Mouse (Mus musculus) brain, embryonic 14.5 days (tissue): ENCODE measurements at regions not wholly inside any gene's neighbourhood (a gene's known extent, or its start where the extent isn't known, plus 50 kb on each side); places are given as distances from the start of the nearest gene placed in this dataset.

Source experiments
- CTCF ChIP-seq: fragments of 200-500 bp; IDR thresholded peaks from 2 replicates; pipeline ENCODE4 v1.5.1; 2012; ENCODE audit warnings: inconsistent platforms, mild to moderate bottlenecking, moderate library complexity, borderline replicate concordance; ENCODE audit not compliant: insufficient read depth, insufficient read length; ENCODE audit errors: extremely low read depth
- POLR2A ChIP-seq: fragments of 200-500 bp; IDR thresholded peaks from 2 replicates; pipeline ENCODE4 v1.6.1; 2012; ENCODE audit warnings: mild to moderate bottlenecking, inconsistent platforms, borderline replicate concordance; ENCODE audit not compliant: poor library complexity, insufficient read depth, insufficient read length, severe bottlenecking; ENCODE audit errors: extremely low read depth

DNA sequence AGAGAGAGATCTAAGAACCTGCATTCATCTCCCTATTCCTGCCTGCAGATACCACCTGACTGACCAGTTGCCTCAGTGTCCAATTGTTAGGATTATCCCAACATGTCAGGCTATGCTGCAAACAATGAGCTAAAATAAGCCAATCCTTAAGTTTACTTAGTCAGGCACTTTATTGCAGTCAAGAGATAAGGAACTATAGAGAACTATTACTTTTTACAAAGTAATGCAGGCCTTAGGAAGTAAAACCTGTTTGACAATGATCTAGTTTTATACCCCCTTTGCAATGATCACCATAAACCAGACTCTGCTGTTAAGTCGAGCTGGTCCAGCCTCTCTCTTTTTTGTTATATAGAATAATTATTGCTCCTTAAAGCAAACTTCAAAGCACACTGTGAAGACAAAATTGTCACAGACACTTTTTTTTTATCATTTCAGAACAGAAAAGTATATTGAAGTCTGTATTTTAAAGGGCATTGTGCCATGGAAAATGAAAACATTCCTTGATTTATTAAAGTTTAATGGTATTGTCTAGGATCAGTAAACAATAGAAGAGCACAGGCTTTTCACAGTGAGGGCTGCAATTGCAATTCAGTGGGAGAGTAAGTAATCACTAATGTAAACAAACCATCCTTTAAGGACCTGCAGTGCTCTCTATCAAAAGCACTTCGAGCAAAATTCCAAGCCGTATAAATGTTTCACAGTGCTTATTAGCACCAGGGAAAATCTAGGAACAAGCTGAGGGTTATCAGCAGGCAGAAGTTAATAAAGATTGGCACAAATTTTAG is 152.7 kb downstream of the Gnat3 start:
- TF ChIP-seq CTCF (no peak), POLR2A (no peak)
